Mouse (Mus musculus): ENCODE results near the gene Utrn.

DNA sequence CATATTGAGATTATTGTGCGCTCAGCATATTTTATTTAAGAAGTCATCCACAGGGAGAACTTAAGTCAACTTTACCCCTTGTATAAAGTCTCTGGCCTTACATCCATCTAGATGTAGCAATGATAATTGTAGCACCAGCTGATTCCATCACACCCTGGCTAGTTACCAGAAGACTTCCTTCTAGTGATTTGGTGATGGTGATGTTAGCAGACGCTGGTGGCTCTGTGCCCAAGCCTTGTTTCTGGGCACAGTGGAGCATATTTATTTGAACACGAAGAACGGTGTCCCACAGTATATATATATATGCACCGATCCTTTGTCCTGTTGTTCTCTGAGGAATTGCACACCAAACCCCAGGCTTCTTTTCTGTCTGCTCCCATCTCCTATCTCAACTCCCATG, 30.7 kb upstream of the Utrn start:
- TF ChIP-seq CTCF (IDR thresholded peaks at IDR 0.05; ENCODE audit: borderline replicate concordance, extremely low read depth, insufficient read depth, insufficient read length), result no peak
- TF ChIP-seq POLR2A (IDR thresholded peaks at IDR 0.05; ENCODE audit: borderline replicate concordance, extremely low read depth, insufficient read depth, insufficient read length, poor library complexity, severe bottlenecking), result no peak
